Mouse (Mus musculus) embryonic fibroblast, embryonic 13.5 days (primary cell): ENCODE measurements around the gene Nmur1. TPM values are rescaled to one million over a fixed set of nuclear protein-coding genes. Genes with fewer than 3 reads are reported as not detected.
A peak's percentile ranks its signal among the peaks of the same experiment; 100 is the strongest.

Experiments used
- H3K27ac ChIP-seq: 2 replicates; pipeline ENCODE4 v1.5.1; 2012; ENCODE audit warnings: low read length, control low read depth, inconsistent platforms; ENCODE audit not compliant: insufficient read depth
- H3K4me1 ChIP-seq: 2 replicates; pipeline ENCODE4 v1.6.1; 2011; ENCODE audit warnings: low read length; ENCODE audit not compliant: control insufficient read depth, insufficient read depth
- H3K4me3 ChIP-seq: 2 replicates; pipeline ENCODE4 v1.5.1; 2011; ENCODE audit warnings: mild to moderate bottlenecking, control low read depth, low read length; ENCODE audit not compliant: insufficient read depth
- CTCF ChIP-seq: IDR thresholded peaks from 2 replicates; pipeline ENCODE4 v1.5.1; 2011; ENCODE audit warnings: mild to moderate bottlenecking, control low read depth, low read length, moderate library complexity, borderline replicate concordance; ENCODE audit not compliant: insufficient read depth
- POLR2A ChIP-seq: IDR thresholded peaks from 2 replicates; pipeline ENCODE4 v1.6.1; 2011; ENCODE audit warnings: low read depth, mild to moderate bottlenecking, control low read depth, low read length, moderate library complexity
- polyA plus RNA-seq: library from polyadenylated mRNA; stranded (reverse); fragments of >200 nt; gene quantifications from 2 replicates; pipeline ENCODE4 v1.2.4, GENCODE M21; 2011; ENCODE audit warnings: low read depth; ENCODE audit not compliant: missing spikeins, insufficient read length

Gene Nmur1
- polyA plus RNA-seq, 1 experiment: not detected

DNA sequence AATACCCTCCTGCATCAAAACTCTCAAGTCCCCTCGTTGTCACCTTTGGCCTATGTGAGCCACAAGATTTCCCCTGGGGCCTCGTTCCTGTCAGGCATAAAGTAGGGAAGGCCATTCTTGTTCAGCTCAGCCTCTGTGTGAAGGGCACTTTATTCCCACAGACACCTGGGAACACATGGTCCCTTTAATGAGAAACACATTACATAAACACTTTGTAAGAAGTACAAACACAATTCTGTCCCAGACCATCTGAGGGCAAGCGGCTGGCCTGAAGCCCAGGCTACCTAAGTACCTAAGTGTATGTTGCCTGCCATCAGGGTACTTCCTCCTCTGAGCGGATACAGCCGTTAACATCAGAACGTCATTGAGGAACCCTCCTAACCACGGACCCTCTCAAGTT is 27.8 kb downstream of the Nmur1 start:
- Histone ChIP-seq H3K4me1 (peaks cover 4% of the 10 kb centered on the region; the same call in 1 of the 2 replicates), H3K27ac (no peak overlapping the region), H3K4me3 (no peak overlapping the region)
- TF ChIP-seq POLR2A: no peak
- no peak for TF ChIP-seq CTCF

GRCm38 (mm10) chr1:86397621-86398020 is 28.4 kb downstream of the Nmur1 start:
- peaks cover 4% of the 10 kb centered on the region; the same call in 1 of the 2 replicates for H3K4me1 ChIP-seq
- H3K4me3 ChIP-seq: no peak overlapping the region
- TF ChIP-seq POLR2A: no peak
- no peak for TF ChIP-seq CTCF
- H3K27ac ChIP-seq: no peak overlapping the region

GRCm38 (mm10) chr1:86395897-86396296 is 30.1 kb downstream of the Nmur1 start:
- TF ChIP-seq CTCF: no peak
- no peak for TF ChIP-seq POLR2A

DNA sequence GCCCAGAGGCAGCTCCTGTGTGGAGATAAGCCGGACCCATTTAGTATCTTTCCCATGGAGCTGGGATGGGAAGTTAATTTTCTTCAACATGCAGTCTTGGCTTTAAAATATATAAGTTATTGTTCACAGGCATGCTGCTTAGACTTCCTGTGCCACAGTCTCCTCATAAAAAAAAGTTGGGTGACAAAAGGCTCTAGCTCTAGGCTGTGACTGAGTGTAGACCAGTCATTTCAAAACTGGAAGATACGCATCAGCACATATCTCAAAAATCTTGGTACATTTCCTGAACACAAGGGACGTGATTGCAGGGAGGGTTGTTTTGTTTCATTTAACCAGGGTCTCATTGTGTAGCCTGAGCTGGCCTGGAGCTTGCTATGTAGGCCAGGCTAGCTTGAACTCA is 31.8 kb downstream of the Nmur1 start:
- TF ChIP-seq CTCF: no peak
- no peak for TF ChIP-seq POLR2A
- H3K27ac ChIP-seq: no peak overlapping the region
- H3K4me3 ChIP-seq: no peak overlapping the region
- no peaks in the 10 kb centered on the region for H3K4me1 ChIP-seq

More at GRCm38 (mm10) chr1:86395897-86396296, 30.1 kb downstream of the Nmur1 start:
- peaks cover 4% of the 10 kb centered on the region; the same call in 1 of the 2 replicates for H3K4me1 ChIP-seq
- H3K4me3 ChIP-seq: no peak overlapping the region
- no peak overlapping the region for H3K27ac ChIP-seq

DNA sequence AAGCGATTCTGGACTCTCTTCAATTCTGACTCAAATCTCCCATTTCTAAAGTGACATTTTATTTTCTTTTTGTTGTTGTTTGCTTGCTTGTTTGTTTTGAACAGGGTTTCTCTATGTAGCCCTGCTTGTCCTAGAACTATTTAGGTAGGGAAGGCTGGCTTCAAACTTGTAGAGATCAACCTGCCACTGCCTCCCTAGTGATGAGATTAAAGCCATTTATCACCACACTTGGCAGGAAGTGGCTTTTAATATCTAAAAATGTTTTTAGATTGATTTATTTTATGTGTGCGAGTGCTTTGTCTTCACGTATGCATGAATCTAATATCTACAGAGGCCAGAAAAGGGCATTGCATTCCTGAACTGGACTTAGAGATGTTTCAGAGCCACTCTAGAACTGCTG is 32.8 kb downstream of the Nmur1 start:
- no peak overlapping the region for H3K4me3 ChIP-seq
- no peak for TF ChIP-seq POLR2A
- no peak for TF ChIP-seq CTCF
- no peaks in the 10 kb centered on the region for H3K4me1 ChIP-seq
- H3K27ac ChIP-seq: no peak overlapping the region

- H3K4me1 ChIP-seq: no peaks in the 10 kb centered on the region
- H3K27ac ChIP-seq: no peak overlapping the region
- H3K4me3 ChIP-seq: no peak overlapping the region
- TF ChIP-seq CTCF: no peak
- no peak for TF ChIP-seq POLR2A
These were observed 34.6 kb downstream of the Nmur1 start for GRCm38 (mm10) chr1:86391425-86391824.

DNA sequence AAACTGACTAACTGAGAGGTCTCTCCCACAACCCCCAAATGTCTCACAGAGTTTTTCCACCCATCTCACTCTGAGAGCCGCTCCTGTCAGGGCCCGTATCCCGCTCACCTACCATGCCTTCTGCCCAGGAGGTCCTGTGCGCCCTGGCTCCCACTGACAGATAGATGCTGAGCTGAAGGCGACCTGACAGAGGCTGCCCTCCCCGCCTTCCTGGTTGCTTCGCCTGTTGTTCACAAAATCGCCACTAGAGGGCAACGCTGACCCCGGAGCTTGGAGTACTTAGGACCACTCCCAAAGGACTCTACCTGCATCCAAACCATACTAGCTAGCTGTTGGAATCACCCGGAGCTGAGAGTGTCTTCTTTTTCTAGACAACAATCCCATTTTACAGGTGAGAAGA is 36.8 kb downstream of the Nmur1 start:
- TF ChIP-seq POLR2A (no peak), CTCF (peak; percentile 68; the same call in 1 of the 2 replicates)
- no peaks in the 10 kb centered on the region for H3K4me1 ChIP-seq
- no peak overlapping the region for H3K27ac ChIP-seq
- no peak overlapping the region for H3K4me3 ChIP-seq

DNA sequence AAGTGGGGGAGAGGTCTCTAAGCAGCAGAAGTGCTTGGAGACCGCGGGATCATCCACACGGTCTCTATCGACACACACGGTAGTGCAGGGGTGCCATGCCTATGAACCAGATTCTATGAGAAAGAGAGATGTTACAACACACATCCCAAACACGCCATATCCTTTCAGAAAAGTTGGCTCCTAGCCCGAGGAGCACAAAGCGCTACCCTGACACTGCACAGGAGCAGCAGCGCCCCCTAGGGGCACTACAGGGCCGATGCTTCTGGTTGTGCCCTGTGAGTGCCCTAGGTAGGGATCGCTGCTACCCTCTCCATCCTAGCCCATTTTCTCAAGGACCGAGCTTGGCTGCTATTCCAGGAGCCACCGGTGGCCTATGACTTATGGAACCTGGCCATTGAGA is 45.0 kb downstream of the Nmur1 start:
- TF ChIP-seq POLR2A (no peak), CTCF (peak; percentile 51; the same call in 1 of the 2 replicates)
- Histone ChIP-seq H3K4me1 (no peaks in the 10 kb centered on the region), H3K4me3 (no peak overlapping the region)

DNA sequence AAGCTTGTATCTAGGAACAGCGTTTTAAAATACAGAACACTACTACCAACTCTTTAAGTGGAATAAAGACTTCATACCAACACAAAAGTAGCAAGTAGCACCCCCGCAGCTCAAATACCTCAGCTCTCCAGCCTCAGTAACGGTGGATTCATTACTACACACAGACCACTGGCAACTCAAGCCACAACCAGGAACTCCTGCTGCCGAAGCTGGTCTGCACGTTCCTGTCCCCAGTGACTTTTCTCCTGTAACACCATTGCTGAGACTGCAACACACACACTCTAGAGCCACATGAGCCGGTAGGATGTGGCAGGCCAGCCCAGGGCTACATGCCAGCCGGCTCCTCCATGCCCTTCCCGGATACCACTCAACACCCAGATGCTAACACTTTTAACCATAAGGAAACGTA is 46.9 kb downstream of the Nmur1 start:
- Histone ChIP-seq H3K4me3 (no peak overlapping the region), H3K27ac (no peak overlapping the region), H3K4me1 (no peaks in the 10 kb centered on the region)
- no peak for TF ChIP-seq POLR2A
- no peak for TF ChIP-seq CTCF

More for the DNA sequence above, 45.0 kb downstream of the Nmur1 start:
- no peak overlapping the region for H3K27ac ChIP-seq

DNA sequence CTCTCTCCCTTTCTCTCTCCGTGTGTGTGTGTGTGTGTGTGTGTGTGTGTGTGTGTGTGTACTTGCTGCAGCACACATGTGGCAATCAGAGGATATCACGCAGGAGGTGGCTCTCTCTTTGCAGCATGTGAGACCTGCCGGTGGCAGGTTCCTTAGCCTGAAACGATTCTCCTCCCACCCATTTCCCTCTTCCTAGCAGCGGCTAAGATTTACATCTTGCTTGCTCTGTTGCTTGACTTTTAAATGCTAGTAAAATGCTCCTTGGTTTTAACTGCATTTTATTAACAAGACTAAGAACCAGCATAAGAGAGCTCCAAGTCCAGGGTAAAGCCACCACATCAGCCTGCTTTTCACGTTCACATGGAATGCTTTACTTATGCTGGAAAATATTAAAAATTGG is 47.4 kb downstream of the Nmur1 start:
- H3K4me3 ChIP-seq: no peak overlapping the region
- H3K4me1 ChIP-seq: no peaks in the 10 kb centered on the region
- TF ChIP-seq CTCF (no peak), POLR2A (no peak)
- H3K27ac ChIP-seq: no peak overlapping the region

GRCm38 (mm10) chr1:86376354-86376753 is 49.7 kb downstream of the Nmur1 start:
- no peaks in the 10 kb centered on the region for H3K4me1 ChIP-seq
- TF ChIP-seq CTCF (no peak), POLR2A (no peak)

More at GRCm38 (mm10) chr1:86376354-86376753, 49.7 kb downstream of the Nmur1 start:
- Histone ChIP-seq H3K4me3 (no peak overlapping the region), H3K27ac (no peak overlapping the region)
